Mouse (Mus musculus): Measurements from ENCODE around the gene Gm11084.

GRCm38 (mm10) chr2:73002451-73002850 is 15.9 kb upstream of the Gm11084 start:
- TF ChIP-seq CTCF (IDR thresholded peaks at IDR 0.05; ENCODE audit: control insufficient read depth, insufficient read depth, insufficient read length) (no peak), USF1 (IDR thresholded peaks at IDR 0.05; ENCODE audit: low read depth) (no peak)

All from C2C12 (cell line).